Mouse (Mus musculus) right cerebral cortex, postnatal 36 days (tissue): ENCODE measurements at regions not wholly inside any gene's neighbourhood (a gene's known extent, or its start where the extent isn't known, plus 50 kb on each side); places are given as distances from the start of the nearest gene placed in this dataset.
A peak's percentile ranks its signal among the peaks of the same experiment; 100 is the strongest.

Experiments used
- DNase-seq, 2 experiments: peaks; one replicate each; pipeline ENCODE4 v3.0.0; 2022; ENCODE audit warnings: low spot score in 2 of 2, mixed read lengths in 1 of 2

DNA sequence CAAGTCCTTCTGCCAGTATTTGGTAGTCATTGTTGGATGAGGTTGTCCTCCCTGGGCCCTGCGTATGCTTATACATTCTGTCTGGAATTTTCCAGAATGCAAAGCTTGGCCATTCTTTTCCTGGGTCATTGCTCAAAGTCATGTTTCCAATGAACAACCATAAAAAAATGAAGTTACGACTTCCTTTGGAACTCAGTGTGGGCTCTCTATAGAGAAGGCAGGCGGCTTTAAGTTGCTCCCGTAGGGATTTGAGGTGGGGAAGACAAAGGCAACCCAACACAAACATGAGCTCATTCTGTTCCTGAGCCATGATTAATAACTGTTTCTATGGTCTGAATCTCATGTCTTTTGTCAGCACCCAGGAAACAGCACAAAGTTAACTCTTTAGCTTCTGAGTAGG, 204.3 kb downstream of the Hhipl2 start:
- no peak for DNase-seq

DNA sequence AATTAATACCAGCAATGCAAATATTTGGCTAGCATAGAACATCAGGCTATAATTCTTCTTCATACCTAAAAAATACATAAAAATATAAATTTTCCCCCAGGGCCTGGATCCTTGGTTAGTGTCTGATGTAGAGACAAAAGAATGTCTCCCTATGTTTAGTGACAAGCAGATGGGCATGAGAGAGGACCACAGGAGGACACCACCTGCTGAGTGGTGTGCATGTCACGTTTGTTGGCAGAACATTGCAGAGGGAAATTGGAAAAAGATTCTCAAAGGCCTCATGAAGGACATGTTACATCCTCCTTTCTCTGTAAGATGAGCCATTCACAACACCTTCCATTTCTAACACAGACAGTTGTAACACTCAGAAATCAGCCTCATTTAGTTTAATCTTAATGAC, 206.3 kb downstream of the Hhipl2 start:
- DNase-seq: no peak

DNA sequence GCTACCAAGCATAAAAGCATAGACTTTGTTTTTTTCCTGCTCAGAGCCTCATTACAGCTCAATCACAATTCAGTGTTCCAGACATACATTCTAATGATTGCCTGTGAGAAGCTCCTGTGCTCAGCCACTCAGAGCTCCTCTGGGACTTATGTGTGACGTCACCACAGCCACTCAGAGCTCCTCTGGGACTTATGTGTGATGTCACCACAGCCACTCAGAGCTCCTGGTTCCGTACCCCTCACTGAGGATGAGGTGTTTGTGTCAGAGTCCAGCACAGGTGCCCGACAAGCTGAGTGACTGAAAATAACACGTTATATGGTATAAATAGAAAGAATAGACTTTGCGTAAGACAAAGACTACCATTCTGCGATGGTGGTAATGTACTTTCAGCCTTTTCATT, 215.8 kb downstream of the Hhipl2 start:
- no peak for DNase-seq

DNA sequence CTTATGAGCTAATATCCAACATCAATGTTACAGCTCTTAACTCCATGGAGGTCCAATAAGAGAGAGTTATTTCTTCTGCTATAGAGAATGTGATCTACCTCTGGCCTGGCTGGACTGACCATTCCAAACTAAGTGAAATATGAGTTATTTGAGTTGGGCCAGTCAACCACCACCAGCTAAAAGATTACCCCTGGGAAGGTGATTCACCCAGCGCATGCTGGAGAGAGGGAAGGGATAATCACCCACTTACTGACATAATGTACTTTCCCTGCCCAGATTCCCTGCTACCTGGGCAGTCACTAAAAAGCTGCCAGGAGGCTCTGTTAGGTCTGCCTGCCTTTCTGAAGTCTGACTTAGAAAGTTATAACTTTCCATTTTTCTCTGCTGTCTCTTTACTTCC, 216.8 kb downstream of the Hhipl2 start:
- no peak for DNase-seq

DNA sequence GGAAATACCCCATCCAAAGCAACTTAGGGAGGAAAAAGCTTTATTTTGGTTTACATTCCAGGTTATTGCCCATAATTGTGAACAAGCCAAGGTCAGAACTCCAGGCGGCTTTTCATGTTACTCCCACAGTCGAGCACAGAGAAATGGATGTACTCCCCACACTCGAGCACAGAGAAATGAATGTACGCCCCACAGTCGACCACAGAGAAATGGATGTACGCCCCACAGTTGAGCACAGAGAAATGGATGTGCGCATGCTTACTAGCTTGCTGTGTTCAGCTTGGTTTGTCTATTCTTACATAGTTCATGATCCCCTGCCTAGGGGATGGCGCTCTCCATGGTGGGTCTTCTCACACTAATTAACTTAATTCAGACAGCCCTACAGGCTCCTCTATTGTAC, 219.2 kb downstream of the Hhipl2 start:
- DNase-seq: no peak

DNA sequence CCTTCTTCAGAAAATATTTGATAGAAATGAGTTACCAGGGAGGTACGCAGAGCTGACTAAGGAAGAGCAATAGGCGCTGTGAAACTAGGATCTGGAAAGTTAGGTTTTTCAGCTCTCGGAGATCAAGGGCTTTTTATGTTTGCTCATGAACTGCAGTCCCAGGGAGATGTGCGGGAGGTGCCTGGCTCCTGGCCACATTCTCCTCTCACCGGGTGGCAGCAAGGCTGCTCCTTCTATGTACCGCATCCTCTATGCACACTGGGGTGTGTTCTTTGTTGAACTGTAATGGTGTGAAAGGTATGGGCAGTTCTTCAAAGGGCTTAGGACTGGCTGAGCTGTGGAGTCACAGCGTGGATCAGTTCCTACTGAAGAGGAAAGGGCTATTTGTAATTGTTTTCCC, 221.3 kb downstream of the Hhipl2 start:
- DNase-seq: no peak

DNA sequence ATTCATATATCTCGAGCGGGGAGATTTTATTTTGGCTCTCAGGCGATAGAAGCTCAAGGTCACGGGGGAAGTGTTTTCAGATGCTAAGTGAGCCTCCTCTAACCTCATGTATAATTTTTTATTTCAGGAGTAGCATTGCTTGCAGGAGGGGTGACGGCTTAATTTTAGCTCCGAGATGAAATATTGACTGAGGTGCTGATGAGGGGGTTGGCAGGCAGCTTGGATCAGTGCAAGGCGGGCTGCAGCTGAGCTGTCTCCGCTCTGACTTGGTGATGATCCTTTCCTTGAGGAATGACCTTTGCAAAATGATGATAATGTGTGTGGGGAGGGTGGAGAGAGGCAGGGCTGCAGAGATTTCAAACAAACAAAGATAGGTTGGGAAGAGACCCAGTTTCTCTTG, 222.6 kb downstream of the Hhipl2 start:
- DNase-seq: no peak

DNA sequence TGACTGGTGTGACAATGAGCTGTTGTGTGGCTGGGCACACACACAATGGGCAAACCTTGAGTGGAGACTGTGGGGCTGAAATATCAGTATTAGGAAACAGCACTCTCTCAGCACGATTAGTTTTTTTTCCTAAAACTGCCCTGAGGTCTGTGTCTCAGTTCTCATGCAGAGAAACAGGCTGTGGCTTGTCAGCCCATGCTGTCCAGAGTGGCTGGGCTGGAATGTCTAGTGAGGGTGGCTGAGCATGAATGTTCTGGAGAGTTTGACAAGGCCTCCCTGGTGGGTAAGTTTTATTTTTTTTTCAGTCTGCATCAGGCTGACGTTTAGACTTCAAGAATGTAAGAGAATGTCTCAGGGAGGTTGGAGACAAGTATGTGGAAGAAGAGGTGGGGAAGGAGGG, 226.0 kb downstream of the Hhipl2 start:
- no peak for DNase-seq

DNA sequence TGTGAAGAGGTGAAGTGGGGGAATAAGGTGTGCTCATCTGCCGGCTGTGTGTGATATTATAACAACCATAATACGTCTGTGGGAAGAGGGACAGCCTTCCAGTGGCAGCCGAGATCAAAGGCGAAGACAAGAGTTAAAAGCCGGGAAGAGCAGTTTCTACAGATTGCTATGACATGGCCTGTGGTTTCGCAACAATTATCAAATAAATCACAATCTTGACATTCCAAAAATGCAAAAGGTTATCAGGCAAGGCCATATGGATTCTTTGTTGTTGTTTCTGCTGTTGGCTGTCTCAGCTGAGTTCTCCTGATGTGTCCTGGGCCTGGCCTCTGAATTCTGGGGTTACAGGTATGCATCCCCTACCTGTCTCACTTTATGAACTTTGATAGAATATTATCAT, 235.9 kb downstream of the Hhipl2 start:
- no peak for DNase-seq

DNA sequence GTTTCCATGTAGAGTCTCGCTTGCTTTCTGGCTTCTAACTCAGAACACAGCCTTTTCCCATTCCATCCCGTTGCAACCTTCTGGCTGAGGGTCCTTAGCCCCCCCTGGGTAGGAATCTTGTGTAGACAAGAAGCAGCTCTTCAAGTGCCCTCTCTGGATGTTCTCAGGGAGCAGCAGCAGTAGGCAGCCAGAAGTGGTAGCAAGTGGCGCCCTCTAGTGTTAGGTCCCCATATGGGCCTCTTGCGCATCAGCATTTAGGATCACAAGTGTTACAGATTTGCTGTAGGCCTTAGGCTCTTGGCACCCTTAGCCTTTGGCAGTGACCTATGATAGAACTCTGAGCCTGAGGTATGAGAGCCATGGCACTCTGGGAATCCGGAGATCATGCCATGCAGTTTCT, 239.0 kb downstream of the Hhipl2 start:
- DNase-seq: no peak

DNA sequence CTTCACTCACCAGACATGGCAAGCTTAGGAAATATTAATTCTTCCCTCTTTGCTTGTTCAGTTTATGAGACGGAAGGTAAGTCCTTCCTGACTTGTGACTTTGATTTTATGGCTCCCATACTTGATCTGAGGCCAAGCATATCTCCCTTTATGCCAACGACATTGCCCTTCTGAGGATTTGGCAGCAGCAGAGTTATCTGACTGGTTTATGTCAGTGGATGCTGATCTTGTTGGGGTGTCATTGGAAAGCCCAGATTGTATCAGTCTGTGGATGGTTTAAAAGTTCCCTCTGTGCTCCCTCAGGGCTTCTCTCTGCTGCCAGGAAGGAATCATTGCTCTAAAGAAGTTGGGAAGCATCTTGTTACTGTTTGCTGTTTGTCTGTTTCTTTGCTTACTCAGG, 242.5 kb downstream of the Hhipl2 start:
- DNase-seq: no peak

DNA sequence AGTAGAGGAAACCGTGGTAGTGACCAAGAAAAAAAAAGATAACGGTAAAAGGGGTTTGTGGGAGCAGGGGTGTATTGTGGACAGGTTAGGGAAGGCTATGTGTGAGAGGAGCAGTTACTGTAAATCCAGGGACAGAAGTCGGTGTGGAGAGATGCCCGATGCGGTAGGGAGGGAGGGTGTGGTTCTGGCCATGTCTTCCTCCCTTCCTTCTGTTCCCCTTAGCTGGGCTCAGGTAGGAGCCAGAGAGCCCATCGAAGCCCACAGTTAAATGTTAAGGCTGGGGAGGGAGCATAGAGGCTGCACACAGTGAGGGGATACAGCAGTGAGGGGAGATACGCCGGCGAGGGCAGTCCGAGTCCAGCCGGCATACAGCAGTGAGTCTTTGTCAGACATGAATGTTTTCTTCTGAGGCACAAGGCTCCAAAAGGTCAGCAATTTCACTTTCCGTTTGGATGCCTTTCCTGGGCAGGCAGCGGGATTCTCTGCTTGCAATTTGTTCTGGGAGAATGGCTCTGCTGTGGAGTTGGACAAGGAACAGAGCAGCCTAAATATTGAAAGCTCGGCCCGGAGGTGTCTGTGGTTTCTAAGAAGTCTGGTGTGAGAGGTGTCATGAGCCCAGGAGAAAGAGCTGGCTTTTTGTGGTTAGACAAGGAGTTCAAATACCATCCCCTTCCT, 244.5 kb downstream of the Hhipl2 start:
- no peak for DNase-seq

DNA sequence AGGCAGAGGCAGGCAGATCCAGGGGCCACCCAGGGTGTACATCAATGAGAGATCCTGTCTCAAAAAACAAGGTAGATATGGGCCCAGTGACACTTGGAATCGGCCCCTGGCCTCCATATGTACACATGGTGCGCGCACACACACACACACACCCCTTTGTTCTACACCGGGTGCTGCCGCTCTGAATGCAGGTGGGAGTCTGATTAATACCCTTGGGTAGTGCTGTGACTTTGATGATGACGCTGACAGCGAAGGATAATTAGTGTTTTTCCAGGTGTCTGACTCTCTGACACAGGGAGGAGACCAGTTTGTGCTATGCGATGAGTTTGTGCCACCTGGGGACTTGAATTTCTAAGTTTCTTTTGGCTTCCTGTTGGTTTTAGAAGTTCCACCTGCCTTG, 251.3 kb downstream of the Hhipl2 start:
- no peak for DNase-seq

DNA sequence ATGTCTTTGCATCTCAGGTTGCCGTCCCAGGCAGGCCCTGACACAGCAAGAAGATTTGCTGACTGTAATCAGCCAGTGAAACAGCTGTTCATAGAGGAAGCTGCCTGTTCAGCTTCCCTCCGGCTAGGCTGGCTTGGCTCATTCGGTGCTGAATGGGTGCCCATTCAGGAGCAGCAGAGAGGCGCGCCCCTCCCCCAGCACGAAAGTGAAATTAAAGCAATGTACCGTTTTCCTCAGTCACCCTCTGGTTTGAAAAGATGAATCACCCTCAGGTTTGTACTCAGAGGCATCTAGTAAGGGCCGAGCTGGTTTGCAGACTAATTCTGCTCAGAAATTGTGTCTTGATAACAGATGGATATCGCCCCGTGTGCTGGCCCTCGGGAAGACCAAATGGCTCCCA, 251.7 kb downstream of the Hhipl2 start:
- DNase-seq: peak; percentile 3 to 5

DNA sequence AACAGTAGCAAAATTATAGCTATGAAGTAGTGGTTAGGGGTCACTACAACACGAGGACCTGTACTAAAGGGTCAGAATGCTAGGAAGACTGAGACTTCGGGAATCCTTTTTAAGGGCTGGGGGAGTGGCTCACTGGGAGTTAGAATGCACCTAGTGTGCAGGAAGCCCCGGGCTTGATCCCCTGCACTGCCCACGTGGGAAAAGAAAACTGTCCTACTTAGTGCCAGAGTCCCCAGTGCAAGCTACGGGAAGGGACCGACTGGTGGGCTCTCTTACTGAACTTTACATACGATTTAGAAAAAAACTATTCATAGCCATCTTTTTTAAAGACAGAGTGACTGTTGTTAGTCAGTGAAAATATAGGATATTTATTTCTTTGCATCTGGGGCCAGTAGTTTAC, 252.5 kb downstream of the Hhipl2 start:
- no peak for DNase-seq

DNA sequence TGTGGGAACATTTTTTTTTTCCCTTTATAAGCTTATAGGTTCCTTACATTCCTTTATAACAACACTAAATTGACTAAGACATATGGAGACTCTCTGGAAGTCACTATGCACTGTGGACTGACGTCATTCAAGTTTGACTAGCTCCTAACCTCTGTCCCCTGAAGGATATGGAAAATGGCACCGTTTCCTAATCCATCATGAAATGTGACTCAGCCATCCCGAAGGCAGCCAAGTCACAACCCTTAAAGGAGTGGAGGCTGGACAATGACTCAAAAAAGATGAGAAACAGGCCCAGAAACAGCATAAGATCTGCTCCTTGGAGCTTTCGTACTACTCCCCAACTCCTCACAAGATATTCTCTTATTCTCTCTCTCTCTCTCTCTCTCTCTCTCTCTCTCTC, 253.5 kb downstream of the Hhipl2 start:
- no peak for DNase-seq

DNA sequence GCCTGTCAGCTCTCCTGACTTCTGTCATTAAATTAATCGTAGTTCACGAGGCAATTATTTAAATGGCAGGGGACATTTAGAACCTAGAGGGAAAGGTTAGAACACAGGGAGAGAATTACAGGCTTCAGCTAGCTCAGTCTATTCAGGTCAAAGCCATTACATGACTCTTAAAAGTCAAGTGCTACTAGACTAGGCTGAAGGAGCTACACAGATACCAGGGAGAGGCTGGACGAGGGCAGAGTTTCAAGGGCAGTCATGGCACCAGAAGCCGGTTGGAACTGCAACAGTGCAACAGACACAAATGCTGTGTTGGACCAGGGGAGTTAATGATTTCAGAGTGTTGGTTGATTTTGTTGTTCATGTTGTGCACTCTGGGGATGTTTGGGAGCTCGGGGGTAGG, 254.5 kb downstream of the Hhipl2 start:
- DNase-seq: no peak

DNA sequence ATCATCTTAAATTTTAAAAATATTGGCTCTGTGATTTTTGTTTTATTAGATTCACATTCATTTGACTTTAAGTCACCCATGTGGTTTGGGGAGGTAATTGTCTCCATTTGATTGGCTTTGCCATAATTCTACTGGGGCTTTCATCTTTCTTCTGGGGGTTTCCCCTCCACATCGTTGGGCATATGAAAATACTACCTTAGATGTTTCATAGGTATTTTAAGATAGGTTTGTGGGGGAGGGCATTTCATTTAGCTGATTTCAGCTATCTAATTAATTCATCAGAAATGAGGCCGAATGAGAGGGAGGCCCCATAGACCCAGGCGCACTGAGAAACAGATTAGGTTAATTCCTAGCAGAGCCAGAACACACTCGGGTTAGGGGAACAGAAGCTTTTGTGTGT, 259.6 kb downstream of the Hhipl2 start:
- DNase-seq: no peak

DNA sequence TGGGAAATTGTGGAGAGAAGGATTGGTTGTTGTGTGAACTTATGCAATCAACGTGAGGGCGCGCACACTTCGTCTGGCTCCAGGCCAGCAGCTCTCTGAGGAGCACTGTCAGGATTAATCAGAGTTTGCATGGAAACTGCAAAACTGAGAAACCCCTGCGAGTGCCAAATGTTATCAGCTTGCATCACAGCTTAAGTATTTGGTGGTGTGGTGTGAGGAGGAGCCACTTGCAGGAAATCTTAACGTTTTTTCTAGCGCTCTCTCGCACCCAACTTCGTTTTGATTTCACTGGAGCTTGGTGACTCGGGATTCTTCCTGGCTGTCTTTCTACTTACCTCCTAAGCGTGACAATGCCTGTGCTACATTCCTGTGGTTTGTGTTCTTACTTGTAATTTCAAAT, 261.9 kb downstream of the Hhipl2 start:
- DNase-seq: peak in 1 of 2 experiments; percentile 14

DNA sequence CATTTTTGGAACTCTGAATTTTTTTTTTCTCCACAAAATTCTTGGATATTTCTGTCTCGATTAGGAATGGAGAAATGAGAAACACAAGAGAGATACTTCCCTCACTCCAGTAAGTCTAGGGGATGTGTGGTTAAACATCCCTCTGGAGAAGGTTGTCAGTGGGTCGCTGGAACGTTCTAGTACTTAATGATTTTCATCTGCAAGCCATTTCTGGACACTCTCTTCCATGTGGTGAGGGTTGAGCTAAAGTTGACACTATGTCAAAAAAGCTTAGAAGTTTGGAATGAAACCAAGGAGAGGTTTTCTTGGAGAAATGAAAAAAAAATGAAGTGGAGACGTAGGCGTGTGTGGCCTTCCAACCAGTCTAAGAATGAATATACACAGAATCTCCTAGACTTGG, 268.0 kb downstream of the Hhipl2 start:
- no peak for DNase-seq

DNA sequence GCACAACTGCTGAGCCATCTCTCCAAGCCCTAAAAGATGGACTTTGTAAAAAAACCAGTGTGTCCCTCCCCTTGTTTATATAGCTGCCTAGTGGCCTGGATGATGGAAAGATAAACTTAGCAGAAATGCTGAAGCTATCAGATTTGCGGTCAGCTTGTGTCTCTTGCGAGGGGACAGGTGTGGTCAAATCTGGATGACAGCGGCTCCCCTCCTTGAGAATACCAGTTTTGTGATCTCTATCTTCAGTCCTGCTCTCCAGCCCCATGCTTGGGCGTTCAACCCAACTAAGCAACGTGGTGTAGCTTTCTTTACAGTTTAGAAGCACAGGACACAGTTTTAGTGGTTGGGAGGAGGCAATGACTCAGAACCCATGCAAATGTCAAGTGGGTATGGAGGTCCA, 274.7 kb downstream of the Hhipl2 start:
- no peak for DNase-seq

DNA sequence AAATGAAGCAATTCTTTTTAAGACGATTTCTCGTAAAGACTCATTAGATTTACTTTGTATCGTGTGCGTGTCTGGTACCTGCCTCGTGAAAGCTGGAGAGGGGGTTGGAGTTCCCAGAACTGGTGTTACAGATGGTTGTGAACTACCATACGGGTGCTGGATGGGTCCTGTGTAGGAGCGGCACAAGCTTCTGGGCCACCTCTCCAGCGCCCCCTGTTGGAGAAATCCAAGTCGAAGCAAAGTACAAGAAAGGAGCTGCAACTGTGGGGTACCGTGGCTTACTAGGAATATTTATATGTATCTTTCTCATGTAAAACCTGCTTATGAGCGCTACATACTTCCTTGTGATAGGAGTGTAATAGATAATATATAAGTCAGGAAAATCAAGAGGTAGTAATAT, 281.3 kb downstream of the Hhipl2 start:
- no peak for DNase-seq

DNA sequence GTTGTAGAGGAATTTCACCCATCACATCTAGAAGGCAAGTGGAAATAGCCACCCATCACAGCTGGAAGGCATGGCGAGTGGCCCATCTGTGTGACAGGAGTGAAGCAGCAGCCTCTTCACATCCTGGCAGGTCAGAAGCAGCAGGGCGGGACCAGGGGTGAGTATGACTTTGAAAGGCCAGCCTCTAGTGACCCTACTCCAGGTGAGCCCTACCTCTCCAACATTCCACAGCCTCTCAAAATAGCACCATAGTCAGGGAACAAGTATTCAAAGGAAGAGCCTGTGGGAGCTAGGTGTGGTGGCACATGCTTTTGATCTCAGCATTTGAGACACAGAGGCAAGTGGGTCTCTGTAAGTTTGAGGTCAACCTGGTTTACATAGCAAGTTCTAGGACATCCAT, 284.9 kb downstream of the Hhipl2 start:
- no peak for DNase-seq

DNA sequence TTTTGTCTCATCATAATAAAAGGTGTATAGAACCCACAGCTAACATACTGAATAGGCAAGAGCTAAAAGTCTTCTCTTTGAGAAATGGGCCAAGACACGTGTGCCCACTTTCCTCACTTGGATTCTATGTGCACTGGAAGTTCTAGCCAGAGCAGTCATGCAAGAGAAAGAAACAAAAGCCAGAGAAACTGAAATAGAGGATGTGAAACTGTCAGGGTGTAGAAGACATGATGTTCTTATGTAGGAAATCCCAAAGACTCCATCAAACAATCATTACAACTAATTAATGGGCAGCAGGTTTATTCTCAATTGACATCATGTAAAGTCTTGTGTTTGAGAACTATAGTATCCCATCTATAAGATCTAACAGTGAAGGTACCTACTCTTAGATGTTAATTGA, 294.9 kb downstream of the Hhipl2 start:
- DNase-seq: no peak

DNA sequence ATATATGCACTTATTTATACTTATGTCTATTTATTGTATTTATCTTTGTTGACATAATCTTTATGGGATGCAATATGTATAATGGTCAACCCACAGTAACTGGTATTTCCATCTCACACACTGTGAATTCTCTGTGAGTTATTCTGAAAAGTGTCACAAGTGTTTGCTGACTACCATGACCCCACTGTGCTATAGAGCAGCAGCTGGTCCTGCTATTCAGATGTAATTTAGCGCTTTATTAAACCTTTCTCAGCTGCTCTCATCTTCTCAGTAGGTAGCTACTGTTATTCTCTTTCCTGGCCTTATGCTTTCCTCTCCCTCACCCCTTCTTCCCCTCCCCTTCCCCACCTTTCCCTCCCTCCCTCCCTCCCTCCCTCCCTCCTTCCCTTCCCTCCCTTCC, 296.0 kb upstream of the Dusp10 start:
- no peak for DNase-seq
